Mouse (Mus musculus): ENCODE results near the gene Dcun1d2.

DNA sequence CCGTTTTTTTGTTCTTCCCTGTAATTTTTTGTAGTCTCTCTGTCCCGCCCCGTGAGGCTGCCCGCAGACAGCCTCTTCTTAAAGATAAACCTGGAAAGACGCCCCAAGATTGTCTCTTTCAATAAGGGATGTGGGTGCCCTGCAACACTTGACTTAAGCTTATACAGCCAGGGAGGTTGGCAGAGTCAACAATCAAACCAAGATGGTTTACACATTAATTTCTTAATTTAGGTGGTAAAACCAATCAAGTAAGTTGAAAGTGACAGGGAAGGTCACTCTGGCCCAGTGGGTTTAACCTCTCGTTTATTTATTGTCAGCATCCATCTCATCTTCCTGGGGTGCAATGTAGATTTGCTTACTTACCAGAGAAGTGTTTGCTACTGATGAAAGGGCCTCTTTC lies 715 bp upstream of the Dcun1d2 start:
- TF ChIP-seq GATA1 (IDR thresholded peaks at IDR 0.05; ENCODE audit: borderline replicate concordance, low read length), result no peak
- TF ChIP-seq FLI1 (IDR thresholded peaks at IDR 0.05; ENCODE audit: low read length), result no peak

All from megakaryocyte, embryonic 14.5 days (primary cell).